Mouse (Mus musculus) testis, adult 2 months (tissue): Measurements from ENCODE around the gene Baz1a.

Source experiments
- CTCF ChIP-seq: fragments of 200-500 bp; IDR thresholded peaks from 2 replicates; pipeline ENCODE4 v1.5.1; 2012; ENCODE audit warnings: low read depth, mild to moderate bottlenecking, inconsistent platforms, low read length, moderate library complexity; ENCODE audit not compliant: control insufficient read depth, insufficient read depth, insufficient replicate concordance
- POLR2A ChIP-seq: fragments of 200-500 bp; IDR thresholded peaks from 2 replicates; pipeline ENCODE4 v1.6.1; 2012; ENCODE audit warnings: low read depth, mild to moderate bottlenecking, inconsistent platforms, low read length, moderate library complexity; ENCODE audit not compliant: control insufficient read depth

GRCm38 (mm10) chr12:54987156-54987555 lies 27.0 kb downstream of the Baz1a start:
- TF ChIP-seq POLR2A (no peak), CTCF (no peak)
